Mouse (Mus musculus) lung, adult 18-20 months (tissue): ENCODE data around the gene H2-DMa.

Experiments used
- DNase-seq, 2 experiments: peaks; one replicate each; pipeline ENCODE4 v3.0.0; 2022; ENCODE audit warnings: mixed read lengths in 2 of 2

The H2-DMa gene

GRCm38 (mm10) chr17:34119249-34120179 is at the start of gene H2-DMa:
TSS of gene H2-DMa (plus strand) at chr17:34119541.
- DNase-seq, result peak; percentile 99

DNA sequence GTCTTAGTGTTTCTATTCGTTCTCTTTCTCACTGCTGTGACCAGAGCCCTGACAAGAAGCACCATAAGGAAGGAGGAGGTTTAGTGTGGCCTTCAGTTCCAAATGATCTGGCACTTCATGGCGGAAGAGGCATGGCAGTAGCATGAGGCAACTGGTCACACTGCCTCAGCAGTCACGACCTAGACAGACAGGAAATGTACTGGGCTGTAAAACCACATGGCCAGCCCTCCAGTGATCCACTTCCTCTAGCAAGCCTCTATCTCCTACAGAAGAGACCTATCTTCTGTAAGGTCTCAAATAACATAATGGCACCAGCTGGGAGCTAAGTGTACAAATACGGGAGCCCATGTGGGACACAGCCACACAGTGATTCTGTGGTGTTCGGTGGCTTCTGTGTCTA is 47.2 kb upstream of the H2-DMa start:
- no peak for DNase-seq

- peak; percentile 63 to 73 for DNase-seq
These were observed 44.1 kb upstream of the H2-DMa start for GRCm38 (mm10) chr17:34075271-34075670.

DNA sequence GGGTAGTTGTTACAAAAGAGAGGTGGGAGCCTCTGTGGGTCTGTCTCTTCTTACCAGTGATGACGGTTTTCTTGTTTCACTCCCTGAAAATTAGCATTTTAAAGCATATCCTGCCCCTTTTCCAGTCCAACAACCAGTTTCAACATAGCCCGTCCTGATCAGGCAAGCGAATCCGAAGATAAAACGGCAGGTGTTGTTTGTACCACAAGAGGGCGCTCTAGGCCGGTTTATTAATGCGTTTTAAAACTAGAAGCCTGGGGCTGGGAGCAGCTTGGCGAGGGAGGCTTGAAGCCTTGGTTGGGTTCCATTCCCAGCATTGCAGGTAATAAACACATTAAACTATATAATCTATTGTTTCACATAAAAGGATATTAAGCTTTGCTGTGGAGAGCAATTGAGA is 41.8 kb upstream of the H2-DMa start:
- peak; percentile 46 to 74 for DNase-seq

GRCm38 (mm10) chr17:34078148-34078547 is 41.2 kb upstream of the H2-DMa start:
- DNase-seq, result no peak

DNA sequence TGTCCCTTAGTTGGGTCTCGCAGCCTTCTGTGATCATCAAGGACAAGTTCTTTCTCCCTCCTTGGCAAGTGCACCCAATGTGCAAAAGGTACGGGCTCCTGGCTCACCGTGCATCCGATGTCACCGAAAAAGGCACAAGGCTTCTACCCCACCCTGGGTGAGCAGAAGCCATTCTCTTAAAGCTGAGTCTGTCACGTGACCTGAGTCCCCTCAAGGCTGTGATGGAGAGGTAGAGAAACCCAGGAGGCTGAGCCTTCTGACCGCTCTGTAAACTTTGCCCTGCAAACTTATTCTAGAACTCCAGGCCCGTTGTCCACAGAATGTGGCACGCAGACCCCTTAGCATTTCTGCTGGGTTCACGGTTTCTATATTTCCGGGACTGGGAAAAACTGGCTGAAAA is 40.3 kb upstream of the H2-DMa start:
- no peak for DNase-seq

GRCm38 (mm10) chr17:34079621-34080020 is 39.7 kb upstream of the H2-DMa start:
- peak in 1 of 2 experiments; percentile 58 for DNase-seq

DNA sequence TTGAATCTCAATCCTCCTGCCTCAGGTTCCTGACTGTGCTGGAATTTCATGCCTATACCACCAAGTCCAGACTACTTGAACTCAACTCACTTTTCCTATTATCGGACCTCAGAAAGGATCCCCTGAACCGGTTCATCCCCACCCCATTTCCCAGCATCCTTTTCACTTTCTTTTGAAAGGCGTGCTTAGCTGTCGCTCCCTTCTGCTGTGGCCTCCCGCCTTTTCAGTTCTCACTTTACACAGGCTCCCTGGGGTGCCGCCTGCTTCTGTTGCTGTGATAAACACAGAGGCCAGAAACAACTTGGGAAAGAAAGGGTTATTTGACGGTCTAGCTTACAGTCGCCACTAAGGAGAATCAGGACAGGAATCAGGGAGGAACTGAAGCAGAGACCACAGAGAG is 36.2 kb upstream of the H2-DMa start:
- no peak for DNase-seq

DNA sequence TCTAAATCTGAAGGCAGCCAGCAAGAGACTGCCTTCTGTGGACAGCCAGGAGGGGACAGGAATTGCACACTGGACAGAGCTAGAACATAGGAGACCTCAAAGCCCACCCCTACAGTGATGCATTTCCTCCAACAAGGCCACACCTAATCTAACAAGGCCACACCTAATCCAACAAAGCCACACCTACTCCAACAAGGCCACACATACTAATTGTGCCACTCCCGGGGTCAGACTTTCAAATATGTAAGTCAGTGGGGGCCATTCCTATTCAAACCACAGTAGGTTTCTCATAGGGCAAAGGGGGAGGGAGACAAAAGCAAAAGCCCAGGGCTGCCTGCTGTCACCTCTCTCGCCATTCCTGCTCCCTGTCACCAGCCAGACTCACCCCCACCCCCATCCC is 32.0 kb upstream of the H2-DMa start:
- DNase-seq, result no peak

- no peak for DNase-seq
These were observed 31.2 kb upstream of the H2-DMa start for GRCm38 (mm10) chr17:34088124-34088523.

GRCm38 (mm10) chr17:34090923-34091322 is 28.4 kb upstream of the H2-DMa start:
- no peak for DNase-seq

- DNase-seq, result no peak
These were observed 27.0 kb upstream of the H2-DMa start, which contains the start of gene H2-Oa for GRCm38 (mm10) chr17:34092197-34092875. TSS of gene H2-Oa (plus strand) at chr17:34092340.

DNA sequence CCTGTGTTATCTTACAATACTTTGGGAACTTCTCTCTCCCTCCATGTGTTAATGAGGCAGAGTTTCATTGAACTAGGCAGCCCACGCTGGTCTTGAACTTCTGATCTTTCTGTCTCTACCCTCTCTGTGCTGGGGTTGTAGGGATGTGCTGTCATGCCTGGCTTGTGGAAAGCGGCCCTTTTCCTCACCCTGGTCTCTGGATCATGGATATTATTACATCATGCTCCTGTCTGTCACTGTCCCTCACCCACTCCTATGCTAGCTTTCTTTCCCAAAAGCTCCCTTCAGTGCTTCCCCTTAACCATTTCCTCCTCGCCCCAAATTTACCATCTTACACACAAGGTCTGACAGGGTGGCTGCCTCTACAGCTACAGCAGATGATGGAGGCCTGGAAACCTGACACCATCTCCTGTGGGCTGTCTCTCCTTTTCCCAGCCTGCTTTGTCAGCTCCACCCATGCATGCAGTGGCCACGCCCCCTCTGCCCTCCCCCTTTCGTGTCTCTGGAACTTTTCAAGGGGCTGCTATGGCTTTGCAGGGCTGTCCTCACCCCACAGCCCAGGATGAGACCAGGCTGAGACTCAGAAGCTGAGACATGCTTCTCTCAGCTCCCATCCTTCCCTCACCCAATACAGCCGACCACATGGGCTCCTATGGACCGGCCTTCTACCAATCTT is 26.0 kb upstream of the H2-DMa start:
- DNase-seq, result no peak

DNA sequence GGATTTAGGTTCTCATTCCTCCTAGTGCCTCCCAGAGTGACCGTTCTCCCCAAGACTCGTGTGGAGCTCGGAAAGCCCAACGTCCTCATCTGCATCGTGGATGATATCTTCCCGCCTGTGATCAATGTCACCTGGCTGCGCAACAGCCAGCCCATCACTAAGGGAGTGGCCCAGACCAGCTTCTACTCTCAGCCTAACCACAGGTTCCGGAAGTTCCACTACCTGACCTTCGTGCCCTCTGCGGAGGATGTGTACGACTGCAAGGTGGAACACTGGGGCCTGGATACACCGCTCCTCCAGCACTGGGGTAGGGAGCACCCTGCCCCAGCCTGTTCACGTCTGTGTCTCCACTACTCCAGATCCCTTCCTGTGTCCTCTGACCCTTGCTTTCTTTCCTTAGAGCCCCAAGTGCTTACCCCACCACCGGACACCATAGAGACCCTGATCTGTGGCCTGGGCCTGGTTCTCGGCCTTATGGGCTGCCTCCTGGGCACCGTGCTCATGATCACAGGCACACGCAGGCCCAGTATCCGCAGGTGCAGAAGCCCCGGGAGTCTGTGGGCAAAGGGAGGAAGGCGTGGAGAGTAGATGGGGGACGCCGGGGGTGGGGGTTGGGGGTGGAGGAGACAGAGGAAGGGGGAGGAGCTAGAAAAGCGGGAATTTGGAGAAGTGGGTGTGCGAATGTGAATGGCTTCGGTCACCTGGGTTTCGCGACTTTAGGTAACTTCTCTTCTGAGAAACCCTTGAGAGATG is 24.9 kb upstream of the H2-DMa start:
- DNase-seq, result no peak

DNA sequence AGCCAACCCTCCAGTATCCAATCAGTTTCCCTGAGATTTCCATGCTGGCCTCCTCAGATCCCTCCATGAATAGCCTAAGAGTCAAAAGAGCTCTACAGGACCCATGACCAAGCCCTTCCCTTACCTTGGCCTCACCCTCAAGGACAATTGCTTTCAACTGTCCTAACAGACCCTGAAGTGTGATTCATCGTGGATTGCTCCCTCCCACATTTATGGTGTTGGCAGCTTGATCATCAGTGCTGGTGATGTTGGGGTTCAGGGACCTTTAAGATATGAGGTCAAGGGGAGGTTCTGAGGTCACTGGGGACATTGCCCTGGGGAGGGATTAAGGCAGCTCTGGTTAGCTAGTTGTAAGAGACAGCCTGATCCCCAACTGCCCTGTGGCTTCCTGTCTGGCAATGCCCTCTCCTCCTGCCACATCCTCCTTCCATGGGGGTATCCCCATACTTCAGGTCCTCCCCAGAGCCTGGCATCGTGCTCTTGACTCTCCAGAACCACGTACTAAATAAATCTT is 22.8 kb upstream of the H2-DMa start:
- no peak for DNase-seq

DNA sequence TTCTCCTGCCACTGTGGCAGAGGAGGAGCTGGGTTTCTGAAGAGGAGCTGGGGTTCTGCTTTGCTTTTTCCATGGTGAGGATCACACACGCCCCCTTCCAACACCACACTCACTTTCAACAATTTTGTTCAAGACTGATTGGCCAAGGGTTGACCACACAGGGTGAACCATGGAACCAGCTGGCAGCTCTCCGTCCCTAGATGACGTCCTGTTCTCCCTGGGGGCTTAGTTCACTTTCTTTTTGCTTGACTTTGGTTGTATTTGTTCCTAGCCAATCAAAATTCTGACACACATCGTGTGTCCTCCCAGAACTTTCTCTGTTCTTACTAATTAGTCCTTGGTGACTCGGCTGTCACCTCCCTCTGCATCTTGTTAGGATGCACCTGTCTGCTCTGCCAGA is 22.1 kb upstream of the H2-DMa start:
- DNase-seq, result no peak

DNA sequence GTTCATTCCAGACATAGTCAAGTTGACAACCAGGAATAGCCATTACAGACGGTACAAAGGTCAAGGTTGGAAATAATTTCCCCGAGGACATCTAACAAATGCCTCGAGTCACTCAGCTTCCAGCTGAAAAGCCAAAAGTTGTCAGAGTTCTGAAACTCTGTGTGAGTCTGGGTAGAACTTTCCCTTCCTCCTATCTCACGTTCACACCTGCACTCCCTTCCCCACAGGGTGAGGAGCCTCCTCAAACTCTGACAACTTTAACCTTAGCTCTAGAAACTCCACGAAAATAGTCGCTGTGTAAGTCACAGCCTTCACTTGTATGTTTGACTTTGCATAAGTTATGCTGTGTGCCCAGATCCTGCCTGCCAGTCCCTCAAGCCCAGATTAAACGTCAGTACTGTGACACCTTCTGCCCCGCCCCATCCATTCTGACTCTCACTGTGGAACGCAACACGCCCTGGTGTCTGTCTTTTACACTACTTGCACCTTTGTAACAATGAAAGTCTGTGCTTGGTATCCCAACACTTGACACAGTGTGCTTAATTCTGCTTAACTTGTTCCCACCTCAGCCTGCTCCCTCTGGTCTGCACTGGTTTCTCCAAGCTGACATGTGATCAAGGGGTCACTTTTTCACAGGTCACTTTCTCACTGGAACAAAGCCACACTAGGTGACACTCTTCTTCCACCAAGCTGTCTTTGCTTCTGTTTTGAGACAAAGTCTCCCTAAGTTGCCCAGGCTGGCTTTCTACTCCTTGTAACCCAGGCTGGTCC is 20.4 kb upstream of the H2-DMa start:
- peak in 1 of 2 experiments; percentile 44 for DNase-seq

- no peak for DNase-seq
These were observed 19.8 kb upstream of the H2-DMa start for GRCm38 (mm10) chr17:34099531-34099930.

DNA sequence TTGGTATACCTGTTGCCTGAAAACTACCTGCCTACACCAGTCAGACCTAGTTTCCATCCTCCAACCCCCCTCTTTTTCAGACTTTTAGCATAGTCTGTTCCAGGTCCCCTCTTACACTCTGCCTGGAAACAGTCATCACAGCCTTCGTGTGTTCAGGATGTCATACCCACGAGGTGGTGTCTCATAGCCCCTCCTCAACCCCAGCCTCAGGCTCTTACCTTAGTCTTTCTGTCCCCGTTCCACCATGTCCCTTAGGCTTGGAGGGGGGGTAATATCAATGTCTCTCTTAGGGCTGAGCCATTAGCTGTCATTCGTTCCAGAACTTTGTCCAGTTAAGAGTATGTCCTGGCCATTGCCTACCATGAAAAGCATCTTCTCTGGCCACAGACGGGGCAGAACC is 18.2 kb upstream of the H2-DMa start:
- no peak for DNase-seq

DNA sequence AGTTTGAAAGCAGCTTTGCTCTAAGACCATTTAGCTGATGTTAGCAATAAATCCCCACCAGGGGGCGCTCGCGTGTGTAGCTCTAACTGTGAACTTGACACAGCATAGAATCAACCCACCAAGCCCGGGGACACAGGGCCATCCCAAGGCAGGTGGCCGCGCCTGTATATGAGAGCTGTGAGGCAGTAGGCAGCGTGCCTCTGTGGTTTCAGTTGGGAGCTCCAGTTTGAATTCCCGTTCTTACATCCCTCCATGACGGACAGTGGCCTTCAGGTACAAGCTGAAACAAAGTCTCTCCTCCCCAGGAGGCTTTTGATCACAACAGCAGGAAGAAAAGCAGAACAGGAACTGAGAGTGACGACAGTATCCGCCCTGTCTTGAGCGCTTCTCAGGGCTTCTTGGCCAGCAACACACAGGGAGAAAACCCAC is 17.7 kb upstream of the H2-DMa start:
- peak; percentile 89 to 92 for DNase-seq

DNA sequence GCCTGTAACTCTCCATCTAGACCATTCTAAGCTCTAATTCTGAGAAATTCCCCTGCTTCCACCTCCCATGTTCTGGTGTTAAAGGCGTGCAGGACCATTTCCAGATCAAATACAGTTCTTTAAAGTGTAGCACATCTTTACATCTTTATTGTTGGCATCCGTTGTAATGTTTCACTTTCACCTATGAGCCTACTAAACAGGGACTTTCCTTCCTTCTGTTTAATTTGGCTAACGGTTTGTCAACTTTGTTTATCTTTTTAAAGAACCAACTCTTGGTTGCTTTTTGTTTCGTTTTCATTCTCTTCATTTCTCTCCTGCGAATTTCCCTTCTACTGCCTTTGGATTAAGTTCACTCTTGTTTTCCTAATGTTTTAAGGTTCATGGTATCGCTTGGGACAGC is 16.5 kb upstream of the H2-DMa start:
- DNase-seq, result no peak

- no peak for DNase-seq
These were observed 14.5 kb upstream of the H2-DMa start for GRCm38 (mm10) chr17:34104804-34105203.
